Mouse (Mus musculus): ENCODE measurements around the gene Cfap54.

GRCm38 (mm10) chr10:92998536-92998935 is 82.9 kb downstream of the Cfap54 start:
- TF ChIP-seq CHD2 (IDR thresholded peaks at IDR 0.05; ENCODE audit: low read depth, low read length) (no peak), ZC3H11A (IDR thresholded peaks at IDR 0.05; ENCODE audit: borderline replicate concordance, low read depth, low read length) (no peak), ZNF384 (IDR thresholded peaks at IDR 0.05; ENCODE audit: low read depth, low read length) (no peak)
